Mouse (Mus musculus) limb, embryonic 14.5 days (tissue): ENCODE results near the gene Rnaseh2a. TPM values are rescaled to one million over a fixed set of nuclear protein-coding genes. Genes with fewer than 3 reads are reported as not detected.

Experiments used
- ATAC-seq: fragments of 200-750 bp; cut with Nextera tagmentation; 2 replicates; pipeline ENCODE4 v1.8.0; 2017; ENCODE audit warnings: low read depth, moderate number of reproducible peaks, moderate TSS enrichment; ENCODE audit not compliant: low FRiP score
- DNase-seq: peaks from one replicate; pipeline ENCODE4 v3.0.0-alpha.2; 2015; ENCODE audit warnings: low spot score
- H3K27ac ChIP-seq: fragments of 300-500 bp; sonication (generic); replicated peaks from 2 replicates; pipeline ENCODE4 v1.5.1; 2014; ENCODE audit warnings: low read depth, mild to moderate bottlenecking, low read length, moderate library complexity, mixed read lengths
- H3K27me3 ChIP-seq: fragments of 300-500 bp; sonication (generic); 2 replicates; pipeline ENCODE4 v1.6.1; 2014; ENCODE audit warnings: low read length, mixed read lengths; ENCODE audit not compliant: control insufficient read depth, insufficient read depth
- H3K36me3 ChIP-seq: fragments of 300-500 bp; sonication (generic); 2 replicates; pipeline ENCODE4 v1.6.1; 2014; ENCODE audit warnings: mild to moderate bottlenecking, low read length, moderate library complexity, mixed read lengths; ENCODE audit not compliant: control insufficient read depth, insufficient read depth
- H3K4me1 ChIP-seq: fragments of 300-500 bp; sonication (generic); 2 replicates; pipeline ENCODE4 v1.6.1; 2014; ENCODE audit warnings: antibody characterized with exemption, low read length, mixed read lengths; ENCODE audit not compliant: control insufficient read depth, insufficient read depth
- H3K4me2 ChIP-seq: fragments of 300-500 bp; sonication (generic); replicated peaks from 2 replicates; pipeline ENCODE4 v1.6.1; 2014; ENCODE audit warnings: low read depth, mild to moderate bottlenecking, low read length, moderate library complexity; ENCODE audit not compliant: severe bottlenecking
- H3K4me3 ChIP-seq: fragments of 300-500 bp; sonication (generic); replicated peaks from 2 replicates; pipeline ENCODE4 v1.5.1; 2014; ENCODE audit warnings: low read length
- H3K9ac ChIP-seq: fragments of 300-500 bp; sonication (generic); 2 replicates; pipeline ENCODE4 v1.6.1; 2014; ENCODE audit warnings: mild to moderate bottlenecking, low read depth, low read length, moderate library complexity; ENCODE audit not compliant: severe bottlenecking
- H3K9me3 ChIP-seq: fragments of 300-500 bp; sonication (generic); 2 replicates; pipeline ENCODE4 v1.6.1; 2016; ENCODE audit warnings: low read length; ENCODE audit not compliant: control insufficient read depth
- POLR2A ChIP-seq: fragments of 200-500 bp; IDR thresholded peaks from 2 replicates; pipeline ENCODE4 v1.8.0; 2012; ENCODE audit warnings: inconsistent platforms, mild to moderate bottlenecking, moderate library complexity, borderline replicate concordance; ENCODE audit not compliant: insufficient read depth, insufficient read length; ENCODE audit errors: extremely low read depth
- WGBS: fragments of 180-500 bp; shearing (Covaris S2); extraction: QIAGEN DNeasy Blood & Tissue Kit; methylation state at CpG from one replicate; pipeline ENCODE4 v1.1.7; 2014; 5-methylcytosine and 5-hydroxymethylcytosine counted together
- polyA plus RNA-seq, 2 experiments: library from polyadenylated mRNA; depleted of rRNA in 1 of 2; stranded (reverse) in 1 of 2; unstranded in 1 of 2; fragments of >200 nt; fragmentation: Nextera tagmentation in 1 of 2; extraction: Ambion mirVana in 1 of 2; gene quantifications; 2 replicates each; pipeline versions ENCODE4 v1.2.1 to v1.2.3; 2012 to 2014

The Rnaseh2a gene
- polyA plus RNA-seq, 2 experiments, result 60.8 to 90.8 TPM

GRCm38 (mm10) chr8:84975434-84975833 lies 5.9 kb upstream of the Rnaseh2a start:
- no peak for ATAC-seq
- Histone ChIP-seq H3K27ac (no peak overlapping the region), H3K4me1 (peaks cover 40% of the 10 kb centered on the region), H3K9me3 (no peaks in the 10 kb centered on the region), H3K27me3 (peaks cover 15% of the 10 kb centered on the region), H3K36me3 (peaks cover 37% of the 10 kb centered on the region), H3K4me2 (peak overlapping the region; percentile 99), H3K4me3 (peak overlapping the region; percentile 64; the same call in 1 of the 2 replicates), H3K9ac (no peak overlapping the region)
- 28% methylated on average over 7 of the region's 7 CpGs for WGBS
- 0 out of 2 replicates have a peak, but pooled peaks have one; percentile 19 for TF ChIP-seq POLR2A
- DNase-seq, result no peak

DNA sequence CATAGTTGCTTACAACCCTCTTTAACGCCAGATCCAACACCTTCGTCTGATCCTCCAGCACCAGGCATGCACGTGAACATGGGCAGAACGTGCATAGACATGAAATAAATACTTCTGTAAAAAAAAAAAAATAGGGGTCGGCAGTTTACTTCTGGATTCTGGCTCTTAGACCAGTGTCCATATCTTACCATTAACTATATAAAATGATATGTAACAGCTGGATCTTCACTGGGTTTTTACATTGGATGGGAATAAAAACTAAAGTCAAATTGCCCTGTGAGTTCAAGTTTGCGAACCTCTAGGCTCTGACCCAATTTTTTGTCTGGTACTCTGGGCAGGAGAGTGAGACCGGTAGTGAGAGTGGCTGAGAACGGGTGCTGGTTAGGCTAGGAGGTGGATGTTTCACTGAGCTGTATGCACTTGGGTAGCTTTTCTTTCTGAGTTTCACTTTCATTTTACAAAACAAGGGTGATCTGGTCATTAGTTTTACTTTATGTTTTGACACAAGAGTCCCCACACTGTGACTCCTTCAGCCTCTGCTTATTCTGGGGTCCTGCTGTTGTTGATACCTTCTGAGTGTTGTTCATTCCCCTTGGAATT lies 5.1 kb upstream of the Rnaseh2a start:
- Histone ChIP-seq H3K27ac (no peak overlapping the region), H3K4me2 (no peak overlapping the region), H3K36me3 (peaks cover 37% of the 10 kb centered on the region), H3K9me3 (no peaks in the 10 kb centered on the region), H3K27me3 (peaks cover 15% of the 10 kb centered on the region), H3K4me3 (no peak overlapping the region), H3K9ac (no peak overlapping the region), H3K4me1 (peaks cover 37% of the 10 kb centered on the region)
- 75% methylated on average over 8 of the region's 8 CpGs for WGBS
- DNase-seq (no peak), ATAC-seq (no peak)
- TF ChIP-seq POLR2A, result no peak

GRCm38 (mm10) chr8:84973803-84974542 lies 4.4 kb upstream of the Rnaseh2a start:
- H3K27ac ChIP-seq, result no peak overlapping the region
- H3K27me3 ChIP-seq, result peaks cover 15% of the 10 kb centered on the region
- no peak overlapping the region for H3K4me2 ChIP-seq
- WGBS, result 65% methylated on average over 4 of the region's 4 CpGs
- DNase-seq (peak; percentile 64), ATAC-seq (peak; percentile 23; the same call in 1 of the 2 replicates)
- H3K9me3 ChIP-seq, result no peaks in the 10 kb centered on the region
- H3K9ac ChIP-seq, result no peak overlapping the region
- H3K4me1 ChIP-seq, result peaks cover 31% of the 10 kb centered on the region
- peaks cover 37% of the 10 kb centered on the region for H3K36me3 ChIP-seq
- H3K4me3 ChIP-seq, result no peak overlapping the region
- TF ChIP-seq POLR2A, result no peak

- no peaks in the 10 kb centered on the region for H3K9me3 ChIP-seq
- H3K4me2 ChIP-seq, result no peak overlapping the region
- DNase-seq (no peak), ATAC-seq (no peak)
- 100% methylated on average over 1 of the region's 1 CpGs for WGBS
- peaks cover 35% of the 10 kb centered on the region for H3K4me1 ChIP-seq
- no peak for TF ChIP-seq POLR2A
- no peak overlapping the region for H3K27ac ChIP-seq
- H3K4me3 ChIP-seq, result no peak overlapping the region
- H3K9ac ChIP-seq, result no peak overlapping the region
- H3K27me3 ChIP-seq, result peaks cover 15% of the 10 kb centered on the region
- peaks cover 37% of the 10 kb centered on the region for H3K36me3 ChIP-seq
Measured at GRCm38 (mm10) chr8:84973079-84973478, 3.5 kb upstream of the Rnaseh2a start.

GRCm38 (mm10) chr8:84970913-84971312 lies 1.3 kb upstream of the Rnaseh2a start:
- no peak for DNase-seq
- Histone ChIP-seq H3K27me3 (no peaks in the 10 kb centered on the region), H3K27ac (no peak overlapping the region), H3K9ac (peak overlapping the region; percentile 91), H3K36me3 (peaks cover 37% of the 10 kb centered on the region), H3K4me2 (peak overlapping the region; percentile 85), H3K4me3 (peak overlapping the region; percentile 76), H3K4me1 (peaks cover 25% of the 10 kb centered on the region), H3K9me3 (no peaks in the 10 kb centered on the region)
- WGBS, result 55% methylated on average over 5 of the region's 5 CpGs
- no peak for ATAC-seq
- no peak for TF ChIP-seq POLR2A
